Mouse (Mus musculus): Measurements from ENCODE around the gene Cfap52.

DNA sequence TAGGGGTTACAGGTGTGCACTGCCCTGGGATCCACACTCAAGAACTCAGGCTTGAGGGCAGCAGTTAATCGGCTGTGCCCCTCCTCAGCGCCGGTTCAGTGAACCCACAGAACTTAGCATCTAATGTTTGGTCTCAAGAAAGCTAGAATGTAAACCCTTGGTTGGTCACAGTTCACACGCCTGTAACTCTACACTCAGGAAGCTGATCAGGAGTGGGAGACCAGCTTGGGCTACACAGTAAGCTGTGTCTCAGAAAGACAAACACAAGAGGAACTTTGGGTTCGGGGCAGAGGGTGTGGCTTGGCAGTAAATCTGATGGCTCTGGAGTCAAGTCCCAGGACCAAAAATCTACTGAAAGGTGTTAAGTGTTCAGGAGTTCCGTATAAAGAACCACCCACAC is 18.1 kb upstream of the Cfap52 start:
- TF ChIP-seq POLR2A (IDR thresholded peaks at IDR 0.05; ENCODE audit: insufficient read length, low read depth) (no peak), TCF12 (IDR thresholded peaks at IDR 0.05; ENCODE audit: insufficient read depth, poor library complexity, severe bottlenecking) (no peak), CEBPB (IDR thresholded peaks at IDR 0.05; ENCODE audit: insufficient read depth, poor library complexity, severe bottlenecking) (no peak), USF1 (IDR thresholded peaks at IDR 0.05; ENCODE audit: low read depth) (no peak)
